Mouse (Mus musculus) CD8-positive naive resting alpha-beta T cell, adult 57 days (primary cell): ENCODE measurements around the gene Samt3. TPM values are rescaled to one million over a fixed set of nuclear protein-coding genes. Genes with fewer than 3 reads are reported as not detected.

Experiments used
- total RNA-seq: library from RNA; stranded (reverse); gene quantifications from one replicate; pipeline ENCODE4 v1.2.4, GENCODE M21; 2023

Samt3 gene
- total RNA-seq: not detected

GRCm38 (mm10) chrX:86043899-86044298, at the start of gene Samt3:
Gene Samt3 (plus strand): TSS chrX:86044199.

Other genes starting within 250 kb of the Samt3 start
- gene 5430427O19Rik, start 173.8 kb upstream of the Samt3 start, total RNA-seq: 2.0 TPM
- gene Nr0b1, start 147.6 kb downstream of the Samt3 start, total RNA-seq: not detected